Mouse (Mus musculus): Measurements from ENCODE around the gene Irf1. TPM values are rescaled to one million over a fixed set of nuclear protein-coding genes. Genes with fewer than 3 reads are reported as not detected.

The Irf1 gene
- polyA plus RNA-seq, 1 experiment: 5.6 TPM

GRCm38 (mm10) chr11:53800036-53800435, 30.2 kb downstream of the Irf1 start:
- TF ChIP-seq CTCF (IDR thresholded peaks at IDR 0.05; ENCODE audit: borderline replicate concordance, insufficient read depth, low read depth, low read length) (no peak), POLR2A (IDR thresholded peaks at IDR 0.05; ENCODE audit: borderline replicate concordance, insufficient read depth, low read length) (no peak)
- Histone ChIP-seq H3K4me1 (ENCODE audit: control insufficient read depth, insufficient read depth, low read length) (no peaks in the 10 kb centered on the region; the same call in 1 of the 2 replicates), H3K27ac (ENCODE audit: insufficient read depth, low read length) (no peak overlapping the region), H3K4me3 (replicated peaks; ENCODE audit: insufficient read depth, low read depth, low read length) (no peak overlapping the region), H3K27me3 (ENCODE audit: control insufficient read depth, insufficient read depth, low read length) (no peaks in the 10 kb centered on the region)
- 90% methylated on average over 4 of the region's 4 CpGs for WGBS
- no peak for DNase-seq

- no peak for TF ChIP-seq CTCF (IDR thresholded peaks at IDR 0.05; ENCODE audit: borderline replicate concordance, insufficient read depth, low read depth, low read length)
- no peak for TF ChIP-seq POLR2A (IDR thresholded peaks at IDR 0.05; ENCODE audit: borderline replicate concordance, insufficient read depth, low read length)
- no peak for DNase-seq
- Histone ChIP-seq H3K4me3 (replicated peaks; ENCODE audit: insufficient read depth, low read depth, low read length) (no peak overlapping the region), H3K4me1 (ENCODE audit: control insufficient read depth, insufficient read depth, low read length) (no peaks in the 10 kb centered on the region), H3K27me3 (ENCODE audit: control insufficient read depth, insufficient read depth, low read length) (no peaks in the 10 kb centered on the region), H3K27ac (ENCODE audit: insufficient read depth, low read length) (no peak overlapping the region)
- WGBS: 86% methylated on average over 5 of the region's 5 CpGs
Measured at GRCm38 (mm10) chr11:53800975-53801374, 31.2 kb downstream of the Irf1 start.

DNA sequence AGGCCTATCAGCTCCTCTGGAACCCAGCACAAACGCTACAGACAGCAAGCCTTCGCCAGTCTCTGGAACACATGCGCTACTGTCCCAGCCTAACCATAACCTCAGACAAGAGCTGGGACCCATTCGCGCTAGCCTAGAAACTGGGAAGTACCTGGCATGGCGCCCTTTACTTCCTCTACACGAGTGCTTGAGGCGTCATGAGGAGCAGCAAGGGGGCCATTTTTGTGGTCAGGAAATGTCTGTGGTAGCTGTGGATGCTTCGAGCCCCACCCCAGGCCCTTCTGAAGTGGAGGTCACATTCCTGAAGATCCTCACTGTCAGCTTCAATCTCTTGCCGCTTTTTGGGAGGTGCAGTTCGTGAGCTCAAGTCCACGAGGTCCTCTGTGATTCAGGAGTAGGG, 33.3 kb downstream of the Irf1 start:
- Histone ChIP-seq H3K27ac (ENCODE audit: insufficient read depth, low read length) (no peak overlapping the region), H3K27me3 (ENCODE audit: control insufficient read depth, insufficient read depth, low read length) (no peaks in the 10 kb centered on the region), H3K4me3 (replicated peaks; ENCODE audit: insufficient read depth, low read depth, low read length) (no peak overlapping the region), H3K4me1 (ENCODE audit: control insufficient read depth, insufficient read depth, low read length) (no peaks in the 10 kb centered on the region)
- DNase-seq: no peak
- TF ChIP-seq CTCF (IDR thresholded peaks at IDR 0.05; ENCODE audit: borderline replicate concordance, insufficient read depth, low read depth, low read length) (no peak), POLR2A (IDR thresholded peaks at IDR 0.05; ENCODE audit: borderline replicate concordance, insufficient read depth, low read length) (no peak)
- whole genome bisulfite sequencing: 75% methylated on average over 12 of the region's 12 CpGs

DNA sequence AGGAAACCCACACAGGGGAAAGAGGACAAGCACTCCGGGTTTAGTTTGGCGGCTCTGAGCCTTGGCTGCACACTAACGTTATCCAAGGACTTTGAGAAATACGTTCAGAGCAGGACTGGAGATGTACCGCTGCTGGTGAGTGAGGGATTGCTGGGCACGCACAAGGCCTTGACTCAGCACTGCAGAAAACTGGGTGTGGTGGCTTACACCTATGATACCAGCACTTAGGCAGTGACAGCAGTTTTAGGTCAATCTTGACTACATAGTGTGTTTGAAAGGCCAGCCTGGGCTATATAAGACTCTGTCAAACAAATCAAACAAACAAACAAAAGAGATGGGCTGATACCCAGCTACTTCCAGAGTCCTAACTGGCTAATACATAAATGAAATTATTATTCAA, 33.7 kb downstream of the Irf1 start:
- H3K27me3 ChIP-seq (ENCODE audit: control insufficient read depth, insufficient read depth, low read length): no peaks in the 10 kb centered on the region

GRCm38 (mm10) chr11:53804569-53805344, 34.9 kb downstream of the Irf1 start:
- 90% methylated on average over 14 of the region's 14 CpGs for WGBS

More for the DNA sequence above, 33.7 kb downstream of the Irf1 start:
- Histone ChIP-seq H3K4me1 (ENCODE audit: control insufficient read depth, insufficient read depth, low read length) (no peaks in the 10 kb centered on the region), H3K27ac (ENCODE audit: insufficient read depth, low read length) (no peak overlapping the region), H3K4me3 (replicated peaks; ENCODE audit: insufficient read depth, low read depth, low read length) (no peak overlapping the region)
- no peak for DNase-seq
- WGBS: 85% methylated on average over 6 of the region's 6 CpGs
- no peak for TF ChIP-seq CTCF (IDR thresholded peaks at IDR 0.05; ENCODE audit: borderline replicate concordance, insufficient read depth, low read depth, low read length)
- no peak for TF ChIP-seq POLR2A (IDR thresholded peaks at IDR 0.05; ENCODE audit: borderline replicate concordance, insufficient read depth, low read length)

GRCm38 (mm10) chr11:53805786-53806185, 36.0 kb downstream of the Irf1 start:
- no peak for DNase-seq
- no peaks in the 10 kb centered on the region for H3K4me1 ChIP-seq (ENCODE audit: control insufficient read depth, insufficient read depth, low read length)
- H3K27ac ChIP-seq (ENCODE audit: insufficient read depth, low read length): no peak overlapping the region
- TF ChIP-seq CTCF (IDR thresholded peaks at IDR 0.05; ENCODE audit: borderline replicate concordance, insufficient read depth, low read depth, low read length) (no peak), POLR2A (IDR thresholded peaks at IDR 0.05; ENCODE audit: borderline replicate concordance, insufficient read depth, low read length) (no peak)
- no peaks in the 10 kb centered on the region for H3K27me3 ChIP-seq (ENCODE audit: control insufficient read depth, insufficient read depth, low read length)
- H3K4me3 ChIP-seq (replicated peaks; ENCODE audit: insufficient read depth, low read depth, low read length): no peak overlapping the region
- 75% methylated on average over 9 of the region's 9 CpGs for WGBS

More at GRCm38 (mm10) chr11:53804569-53805344, 34.9 kb downstream of the Irf1 start:
- Histone ChIP-seq H3K27me3 (ENCODE audit: control insufficient read depth, insufficient read depth, low read length) (no peaks in the 10 kb centered on the region), H3K4me3 (replicated peaks; ENCODE audit: insufficient read depth, low read depth, low read length) (no peak overlapping the region), H3K27ac (ENCODE audit: insufficient read depth, low read length) (no peak overlapping the region), H3K4me1 (ENCODE audit: control insufficient read depth, insufficient read depth, low read length) (no peaks in the 10 kb centered on the region)
- no peak for DNase-seq
- TF ChIP-seq CTCF (IDR thresholded peaks at IDR 0.05; ENCODE audit: borderline replicate concordance, insufficient read depth, low read depth, low read length): no peak
- TF ChIP-seq POLR2A (IDR thresholded peaks at IDR 0.05; ENCODE audit: borderline replicate concordance, insufficient read depth, low read length): no peak

- Histone ChIP-seq H3K27me3 (ENCODE audit: control insufficient read depth, insufficient read depth, low read length) (no peaks in the 10 kb centered on the region), H3K4me3 (replicated peaks; ENCODE audit: insufficient read depth, low read depth, low read length) (no peak overlapping the region), H3K4me1 (ENCODE audit: control insufficient read depth, insufficient read depth, low read length) (no peaks in the 10 kb centered on the region), H3K27ac (ENCODE audit: insufficient read depth, low read length) (no peak overlapping the region)
- no peak for TF ChIP-seq CTCF (IDR thresholded peaks at IDR 0.05; ENCODE audit: borderline replicate concordance, insufficient read depth, low read depth, low read length)
- TF ChIP-seq POLR2A (IDR thresholded peaks at IDR 0.05; ENCODE audit: borderline replicate concordance, insufficient read depth, low read length): no peak
- no peak for DNase-seq
- WGBS: 48% methylated on average over 5 of the region's 5 CpGs
Measured at GRCm38 (mm10) chr11:53809354-53809753, 39.5 kb downstream of the Irf1 start.

GRCm38 (mm10) chr11:53810156-53810555, 40.3 kb downstream of the Irf1 start:
- DNase-seq: no peak
- no peak overlapping the region for H3K27ac ChIP-seq (ENCODE audit: insufficient read depth, low read length)
- WGBS: 68% methylated on average over 5 of the region's 5 CpGs
- H3K4me3 ChIP-seq (replicated peaks; ENCODE audit: insufficient read depth, low read depth, low read length): no peak overlapping the region
- no peaks in the 10 kb centered on the region for H3K4me1 ChIP-seq (ENCODE audit: control insufficient read depth, insufficient read depth, low read length)
- H3K27me3 ChIP-seq (ENCODE audit: control insufficient read depth, insufficient read depth, low read length): no peaks in the 10 kb centered on the region
- no peak for TF ChIP-seq CTCF (IDR thresholded peaks at IDR 0.05; ENCODE audit: borderline replicate concordance, insufficient read depth, low read depth, low read length)

All from cerebellum, adult 2 months (tissue).